In the genomic region with DNA sequence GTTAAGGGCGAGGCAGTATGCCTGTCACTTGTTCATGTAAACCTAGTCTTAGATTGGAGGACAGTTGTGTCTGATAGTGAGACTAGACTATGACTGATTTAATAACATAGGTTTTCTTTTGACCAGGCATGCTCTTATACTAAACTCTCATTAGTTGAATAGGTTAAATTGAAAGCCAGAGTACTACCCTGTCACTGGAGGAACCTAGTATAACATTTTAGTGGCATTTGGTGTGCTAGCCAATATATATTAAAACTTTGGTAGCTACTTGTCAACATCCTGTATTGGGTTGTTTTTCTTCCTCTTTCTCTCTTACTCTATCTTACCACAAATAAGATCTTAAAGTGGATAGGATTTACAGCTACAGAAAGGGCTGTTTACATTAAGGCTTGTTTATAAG, we compare ENCODE assay signal across 24 mouse cellular contexts. TPM values are rescaled to one million over a fixed set of nuclear protein-coding genes. Genes with fewer than 3 reads are reported as not detected.
DNase-seq lines count a peak whose midpoint lies in the region; ATAC-seq and TF ChIP-seq lines count a peak whose summit lies in the region.
"Had no signal": no experiment of that assay in that cellular context is flagged by ENCODE, and none has a peak within 500 bp of the region (broad histone marks: within the 10 kb centered on the region; RNA-seq: fewer than 3 reads in every experiment).

No protein-coding gene starts in this region.

- H3K36me3 ChIP-seq in forebrain, embryonic 13.5 days (ENCODE audit: poor library complexity, severe bottlenecking): peaks cover 16% of the 10 kb centered on the region
- H3K36me3 ChIP-seq in forebrain, postnatal 0 days (ENCODE audit: insufficient read depth): peaks cover 5% of the 10 kb centered on the region; the same call in 1 of the 2 replicates
- H3K36me3 ChIP-seq in macrophage (ENCODE audit: inconsistent target): no peaks in the 10 kb centered on the region

- no peak for ATAC-seq in forebrain, embryonic 13.5 days
- no peak for ATAC-seq in forebrain, postnatal 0 days
- ATAC-seq in activated CD4-positive, CD25-positive, alpha-beta regulatory T cell, adult 4 months: peak; percentile 38
- no peak for ATAC-seq in erythroblast, adult 5-6 weeks (replicated peaks; ENCODE audit: low FRiP score, poor library complexity, severe bottlenecking)
- ATAC-seq: forebrain, embryonic 16.5 days; hindbrain, embryonic 16.5 days; intestine, postnatal 0 days; midbrain, embryonic 16.5 days had no signal

- TF ChIP-seq CTCF in forebrain, postnatal 0 days (IDR thresholded peaks at IDR 0.05; ENCODE audit: low read depth): no peak

- peaks cover 48% of the 10 kb centered on the region for H3K79me2 ChIP-seq in macrophage (ENCODE audit: inconsistent target)

- peaks cover 25% of the 10 kb centered on the region for H3K4me1 ChIP-seq in forebrain, embryonic 13.5 days
- H3K4me1 ChIP-seq in forebrain, postnatal 0 days (ENCODE audit: insufficient read depth): peaks cover 13% of the 10 kb centered on the region

- no peaks in the 10 kb centered on the region for H3K9me3 ChIP-seq in forebrain, embryonic 13.5 days (replicated peaks)
- H3K9me3 ChIP-seq in forebrain, postnatal 0 days (ENCODE audit: low read length): no peaks in the 10 kb centered on the region
- H3K9me3 ChIP-seq: embryonic facial prominence, embryonic 12.5 days; hindbrain, embryonic 10.5 days; liver, embryonic 13.5 days; neural tube, embryonic 15.5 days had no signal

- H3K27me3 ChIP-seq in forebrain, embryonic 13.5 days: no peaks in the 10 kb centered on the region
- no peaks in the 10 kb centered on the region for H3K27me3 ChIP-seq in forebrain, postnatal 0 days (ENCODE audit: insufficient read depth, low read length)
- H3K27me3 ChIP-seq: embryonic facial prominence, embryonic 12.5 days; liver, embryonic 13.5 days; neural tube, embryonic 15.5 days had no signal

- H3K4me3 ChIP-seq in forebrain, embryonic 13.5 days: no peak overlapping the region
- H3K4me3 ChIP-seq in forebrain, postnatal 0 days (ENCODE audit: low read depth, low read length): no peak overlapping the region
- no peak overlapping the region for H3K4me3 ChIP-seq in macrophage (ENCODE audit: inconsistent target)
- H3K4me3 ChIP-seq: embryonic facial prominence, embryonic 12.5 days; hindbrain, embryonic 10.5 days; liver, embryonic 13.5 days; neural tube, embryonic 15.5 days had no signal

- H3K27ac ChIP-seq in forebrain, embryonic 13.5 days: no peak overlapping the region
- H3K27ac ChIP-seq in forebrain, postnatal 0 days (ENCODE audit: low read depth, low read length): no peak overlapping the region
- peak overlapping the region; percentile 24; the same call in 1 of the 2 replicates for H3K27ac ChIP-seq in macrophage
- H3K27ac ChIP-seq: embryonic facial prominence, embryonic 12.5 days; hindbrain, embryonic 10.5 days; liver, embryonic 13.5 days; neural tube, embryonic 15.5 days had no signal

- no peak for DNase-seq in forebrain, postnatal 0 days
- DNase-seq in A20 (ENCODE audit: low read depth, low spot score): peak; percentile 76
- DNase-seq in T-cell, adult 2 months (ENCODE audit: low spot score): no peak
- no peak for DNase-seq in frontal cortex, postnatal 10 days (ENCODE audit: low spot score in 2 of 2)
- DNase-seq: adrenal gland, adult 2 months; cerebellum, adult 11 months; cerebellum, adult 9-11 months; kidney, postnatal 36 days; liver, embryonic 13.5 days; lung, adult 2 months; lung, postnatal 14 days; thymus, postnatal 25 days had no signal

- H3K9ac ChIP-seq in forebrain, embryonic 13.5 days: no peak overlapping the region
- no peak overlapping the region for H3K9ac ChIP-seq in forebrain, postnatal 0 days
- H3K9ac ChIP-seq: embryonic facial prominence, embryonic 12.5 days; liver, embryonic 13.5 days; neural tube, embryonic 15.5 days had no signal

- peak overlapping the region; percentile 30; the same call in 1 of the 2 replicates for H3K4me2 ChIP-seq in forebrain, embryonic 13.5 days
- H3K4me2 ChIP-seq in forebrain, postnatal 0 days (ENCODE audit: low read depth): no peak overlapping the region
- H3K4me2 ChIP-seq: embryonic facial prominence, embryonic 12.5 days; heart, embryonic 11.5 days; liver, embryonic 13.5 days; neural tube, embryonic 15.5 days had no signal

- 86% methylated on average over 1 of the region's 1 CpGs for WGBS in forebrain, embryonic 13.5 days
- WGBS in forebrain, postnatal 0 days: 74% methylated on average over 1 of the region's 1 CpGs
- WGBS in macrophage (ENCODE audit: missing documents): 27% methylated on average over 1 of the region's 1 CpGs

RNA-seq across cellular contexts. Expression of a gene that starts 4.3 kb away (rescaled TPM):
- polyA plus RNA-seq in forebrain, embryonic 13.5 days (2015; fragmentation: Nextera tagmentation; extraction: Ambion mirVana): 40.3 and 45.1 TPM in 2 replicates
- total RNA-seq in forebrain, postnatal 0 days (2014; rRNA removed): 50.8 and 54.0 TPM in 2 replicates
- 10.9 and 17.4 TPM in 2 replicates for polyA plus RNA-seq in forebrain, postnatal 0 days (2015; fragmentation: Nextera tagmentation; extraction: Ambion mirVana)
- polyA plus RNA-seq in activated CD4-positive, CD25-positive, alpha-beta regulatory T cell, adult 4 months (2017; shearing (Covaris generic)): 10 to 100 TPM; 31.5 to 38.2 TPM
- total RNA-seq in macrophage (2018; cell fraction: chromatin; rRNA removed): 100 to 1,000 TPM in 11 of 26 experiments, 10 to 100 TPM in 15; 60.9 to 557 (median 89.9) TPM
- 10 to 100 TPM in 21 of 26 experiments, 1 to 10 TPM in 5; 8.0 to 42.1 (median 12.5) TPM for total RNA-seq in macrophage (2018; cell fraction: cytosol; rRNA removed)
- total RNA-seq in macrophage (2018; cell fraction: nucleus; rRNA removed): 100 to 1,000 TPM in 6 of 26 experiments, 10 to 100 TPM in 20; 36.3 to 375 (median 59.2) TPM
- polyA plus RNA-seq in macrophage (2018): 4.6 to 16.9 TPM (median 7.7 TPM) in 3 replicates
- total RNA-seq in erythroblast, adult 5-6 weeks (2015; ENCODE audit: low replicate concordance): 6.1 and 6.7 TPM in 2 replicates
- total RNA-seq in erythroblast, adult 5-6 weeks (2017; ENCODE audit: low replicate concordance): 6.8 and 7.7 TPM in 2 replicates
